Mouse (Mus musculus): Measurements from ENCODE around the gene Prr12. TPM values are rescaled to one million over a fixed set of nuclear protein-coding genes. Genes with fewer than 3 reads are reported as not detected.

The Prr12 gene
- 23.9 TPM for polyA plus RNA-seq (2015; fragmentation: Illumina TruSeq; extraction: RNeasy Lipid Tissue Mini Kit (QIAGEN cat#74804); ENCODE audit: low read depth, low replicate concordance)

DNA sequence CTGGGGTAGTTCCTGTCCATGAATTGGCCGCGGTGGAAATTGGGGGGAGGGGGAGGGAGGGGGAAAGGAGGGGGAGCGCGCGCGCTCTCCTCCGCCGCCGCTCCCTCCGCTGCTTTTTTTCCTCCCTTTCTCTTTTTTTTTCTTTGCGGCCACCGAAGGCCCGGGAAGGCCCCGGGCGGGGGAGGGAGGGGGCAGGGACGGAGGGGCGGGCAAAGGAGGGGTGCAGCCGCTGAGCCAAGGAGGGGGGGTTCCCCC lies at the start of gene Prr12:
TSS of gene Prr12 (minus strand) at position 20 of the 255 bp plus-strand sequence.

DNA sequence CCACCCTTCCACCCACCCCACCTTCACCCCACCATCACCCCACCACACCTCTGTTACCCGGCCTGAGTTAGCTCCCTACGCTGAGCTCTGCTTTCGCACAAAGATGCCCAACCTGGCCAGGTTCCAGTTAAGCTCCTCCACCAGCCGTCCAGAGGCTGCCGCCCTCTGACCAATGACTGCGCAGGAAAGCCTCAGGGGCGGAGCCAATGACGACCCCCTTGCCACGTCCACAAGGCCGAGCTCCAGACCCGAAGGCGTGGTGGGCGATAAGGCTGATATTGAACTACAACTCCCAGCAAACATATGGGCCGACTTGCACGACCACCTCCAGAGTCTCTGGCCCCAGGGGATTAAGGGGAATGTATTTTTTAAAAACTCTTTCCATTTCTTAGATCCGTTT lies 39.4 kb upstream of the Prr12 start, which contains the start of gene Rcn3:
TSS of gene Rcn3 (minus strand) at position 174 of the 400 bp plus-strand sequence.

DNA sequence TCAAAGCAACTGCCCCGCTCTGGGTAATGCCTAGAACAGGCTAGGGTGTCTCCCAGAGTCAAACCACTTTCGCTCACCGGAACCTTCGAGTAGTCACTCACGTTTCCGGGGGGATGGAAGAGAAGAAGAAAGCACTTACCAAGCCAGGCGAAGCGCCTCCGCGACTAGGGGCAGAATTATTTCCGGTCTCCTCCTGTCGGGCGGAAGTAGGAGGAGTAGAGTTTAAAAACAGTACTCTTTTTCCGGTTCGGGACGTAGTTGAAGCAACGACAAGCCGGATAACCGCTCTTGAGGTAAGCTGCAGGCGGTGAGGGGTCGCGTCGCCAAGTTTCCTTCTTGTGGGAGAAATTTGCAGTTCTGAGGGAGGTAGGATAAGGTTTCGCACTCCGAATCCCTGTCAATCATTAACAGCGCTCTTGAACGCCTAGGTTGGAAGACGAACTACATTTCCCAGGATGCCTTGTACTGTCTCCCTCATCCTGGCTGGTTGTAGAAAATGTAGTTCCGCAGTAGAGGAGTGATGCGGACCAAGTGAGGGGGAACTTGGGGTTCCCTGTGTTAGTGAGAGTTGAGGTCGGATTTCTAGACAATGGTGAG lies 9.7 kb upstream of the Prr12 start, which contains the start of the genes Nosip and Prrg2:
TSS of gene Nosip (plus strand) at position 191 of the 597 bp plus-strand sequence.
TSS of gene Prrg2 (minus strand) at position 439 of the 597 bp plus-strand sequence.

DNA sequence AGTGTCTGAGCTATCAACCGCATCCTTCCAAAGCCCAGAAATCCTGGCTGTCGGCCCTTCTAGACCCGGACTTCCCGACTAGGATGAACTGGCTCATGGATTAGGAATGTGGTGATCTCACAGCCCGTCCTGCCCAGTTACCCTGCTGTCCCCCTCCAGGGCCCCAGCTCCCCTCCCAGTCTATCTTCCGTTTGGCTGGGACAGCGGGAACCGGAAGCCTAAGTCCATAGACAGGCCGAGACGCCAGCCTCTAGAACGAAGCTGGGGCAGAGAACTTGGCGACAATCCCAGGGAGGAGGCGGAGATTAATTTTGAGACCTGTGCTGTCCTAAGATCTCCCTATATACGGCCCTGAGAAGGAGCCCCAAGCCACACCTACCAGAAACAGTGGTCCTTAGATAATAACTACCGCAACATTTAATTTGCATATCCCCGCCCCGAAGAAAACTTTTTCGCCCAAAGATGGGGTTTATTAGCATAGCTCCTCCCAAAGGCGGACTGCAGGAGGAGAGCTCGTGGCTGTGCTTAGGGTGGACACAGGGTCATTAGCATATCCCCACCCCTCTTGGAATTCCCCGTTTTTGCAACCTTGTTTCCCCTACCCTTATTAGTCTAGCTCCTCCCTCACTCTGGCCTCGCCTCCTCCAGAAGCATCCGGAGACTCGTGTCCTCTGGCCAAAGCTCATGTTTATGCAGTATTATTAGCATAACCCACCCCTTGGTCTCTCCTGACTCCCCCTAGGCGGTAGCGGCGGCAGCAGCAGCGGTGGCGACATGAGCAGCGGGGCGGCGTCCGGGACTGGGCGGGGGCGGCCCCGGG lies 35.2 kb downstream of the Prr12 start, which contains the start of gene Rras:
TSS of gene Rras (plus strand) at position 720 of the 820 bp plus-strand sequence.

DNA sequence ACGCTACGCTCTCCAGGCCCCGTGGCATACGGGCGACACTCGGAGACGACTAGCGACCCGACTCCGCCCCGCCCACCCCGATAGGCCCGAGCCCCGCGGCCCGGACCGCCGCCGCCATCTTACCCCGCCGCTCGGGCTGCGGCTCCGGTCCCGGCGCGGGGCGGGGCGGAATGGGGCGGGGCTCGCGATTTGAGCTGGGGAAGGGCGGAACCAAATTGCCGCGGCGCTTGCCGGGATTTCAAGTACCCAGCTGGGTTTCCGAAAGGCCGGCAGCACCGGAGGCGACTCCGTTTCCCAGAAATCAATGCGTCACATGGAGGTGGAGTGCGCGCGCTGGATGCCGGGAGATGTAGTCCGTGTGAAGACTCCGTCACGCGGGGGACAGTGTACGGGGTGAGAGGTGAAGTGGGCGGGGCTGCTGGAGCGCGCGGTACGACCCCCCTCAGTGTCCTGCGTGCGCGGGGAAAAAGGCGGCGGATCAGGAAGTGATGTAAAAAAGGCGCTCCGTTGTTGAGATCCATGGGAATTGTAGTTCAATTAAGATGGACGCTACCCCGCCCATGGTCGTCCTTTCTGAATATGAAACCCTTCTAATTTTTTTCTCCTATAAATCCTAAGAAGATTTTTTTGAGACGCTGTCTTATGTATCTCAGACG lies 36.6 kb downstream of the Prr12 start, which contains the start of gene Scaf1:
TSS of gene Scaf1 (minus strand) at position 407 of the 656 bp plus-strand sequence.

DNA sequence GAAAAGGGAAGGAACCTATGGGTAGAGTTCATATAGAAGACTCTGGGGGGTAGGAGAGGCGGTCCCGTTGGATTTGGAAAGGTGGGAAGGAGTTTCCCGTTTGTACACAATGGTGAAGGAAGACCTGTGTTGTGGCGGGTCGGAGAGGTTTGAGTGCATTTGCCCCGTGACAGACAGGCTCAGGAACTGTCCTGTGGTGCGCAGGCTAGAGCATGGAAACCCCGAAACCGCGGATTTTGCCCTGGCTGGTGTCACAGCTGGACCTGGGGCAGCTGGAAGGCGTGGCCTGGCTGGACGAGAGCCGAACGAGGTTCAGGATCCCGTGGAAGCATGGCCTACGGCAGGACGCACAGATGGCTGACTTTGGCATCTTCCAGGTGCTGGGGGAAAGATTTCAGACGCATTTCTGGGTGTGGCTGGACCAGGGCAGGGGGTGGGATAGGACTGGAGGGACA lies 54.2 kb downstream of the Prr12 start, which contains the start of gene Bcl2l12:
TSS of gene Bcl2l12 (minus strand) at position 212 of the 455 bp plus-strand sequence.

DNA sequence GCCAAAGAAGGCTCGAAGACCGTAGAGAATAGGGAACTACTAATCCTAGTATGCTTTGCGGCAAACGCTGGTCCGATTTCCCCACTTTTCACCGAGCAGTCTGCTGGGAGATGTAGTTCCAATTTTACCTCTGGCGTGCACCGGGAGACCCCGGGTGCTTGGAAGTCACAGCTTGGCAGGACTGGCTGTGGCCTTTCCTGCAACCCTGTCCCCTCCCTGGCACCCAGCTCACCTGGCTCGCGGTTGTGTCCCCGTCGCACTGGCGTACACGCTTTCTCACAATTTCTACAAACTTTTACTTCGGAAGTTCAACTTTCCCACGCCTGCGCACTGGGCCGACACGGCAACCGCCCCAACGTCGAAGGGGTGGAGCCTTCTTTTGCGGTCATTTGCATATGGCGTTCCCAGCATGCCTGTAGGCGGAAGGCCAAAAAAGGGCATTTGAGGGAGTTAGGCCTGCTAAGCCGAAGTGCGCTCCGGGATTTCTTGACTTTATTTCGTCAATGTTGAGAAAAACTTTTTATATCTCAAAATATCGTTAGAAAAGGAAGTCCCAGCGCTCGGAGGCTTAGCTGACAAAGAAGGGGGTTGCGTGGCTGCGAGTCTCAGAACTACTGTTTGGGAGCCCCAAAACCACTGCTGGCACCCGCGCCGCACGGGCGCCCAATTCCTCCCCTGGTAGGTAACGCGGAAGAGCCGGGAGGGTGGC lies 55.3 kb downstream of the Prr12 start, which contains the start of gene Irf3:
TSS of gene Irf3 (plus strand) at position 418 of the 709 bp plus-strand sequence.

DNA sequence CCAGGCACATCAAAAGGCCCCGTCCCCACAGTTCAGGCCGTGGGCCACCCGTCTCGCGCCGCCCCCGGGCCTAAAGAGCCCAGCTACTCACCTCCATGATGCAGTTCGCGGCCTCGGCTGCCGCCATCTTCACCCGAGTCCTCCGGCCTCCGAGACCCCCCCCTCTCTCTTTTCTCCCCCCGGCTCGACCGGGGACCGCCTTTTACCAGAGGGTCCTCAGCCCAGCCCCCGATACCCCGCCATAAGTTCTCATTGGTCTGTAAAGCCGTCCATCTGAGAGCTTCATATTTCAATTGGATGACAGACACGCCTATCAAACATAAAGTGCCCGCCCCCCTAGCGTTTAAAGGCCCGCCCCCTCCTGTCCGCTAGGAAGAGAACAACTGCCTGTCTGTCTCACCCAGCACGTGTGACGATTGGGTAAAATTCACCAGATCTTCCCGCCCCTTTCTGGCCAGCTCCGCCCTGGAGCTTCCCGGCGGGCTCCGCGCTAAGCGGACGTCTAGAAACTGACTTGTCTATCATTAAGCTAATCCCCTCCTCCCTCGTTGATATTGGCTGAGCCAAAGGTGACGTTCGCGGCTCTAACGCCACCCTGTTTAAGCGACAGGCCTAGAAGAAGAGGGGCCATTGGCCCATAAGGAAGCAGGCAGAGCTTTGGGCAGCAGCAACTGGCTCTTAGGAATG lies 66.3 kb downstream of the Prr12 start, which contains the start of gene Prmt1:
TSS of gene Prmt1 (minus strand) at position 377 of the 687 bp plus-strand sequence.

Other genes starting within 250 kb of the Prr12 start
- gene Nup62, start 236.8 kb downstream of the Prr12 start, polyA plus RNA-seq (2015; fragmentation: Illumina TruSeq; extraction: RNeasy Lipid Tissue Mini Kit (QIAGEN cat#74804); ENCODE audit: low read depth, low replicate concordance): 24.4 TPM
- 0.34 TPM for gene Il4i1, start 236.5 kb downstream of the Prr12 start, polyA plus RNA-seq (2015; fragmentation: Illumina TruSeq; extraction: RNeasy Lipid Tissue Mini Kit (QIAGEN cat#74804); ENCODE audit: low read depth, low replicate concordance)
- 22.3 TPM for gene Atf5, start 236.2 kb downstream of the Prr12 start, polyA plus RNA-seq (2015; fragmentation: Illumina TruSeq; extraction: RNeasy Lipid Tissue Mini Kit (QIAGEN cat#74804); ENCODE audit: low read depth, low replicate concordance)
- gene Akt1s1, start 203.9 kb downstream of the Prr12 start, polyA plus RNA-seq (2015; fragmentation: Illumina TruSeq; extraction: RNeasy Lipid Tissue Mini Kit (QIAGEN cat#74804); ENCODE audit: low read depth, low replicate concordance): 53.1 TPM
- gene Tbc1d17, start 203.8 kb downstream of the Prr12 start, polyA plus RNA-seq (2015; fragmentation: Illumina TruSeq; extraction: RNeasy Lipid Tissue Mini Kit (QIAGEN cat#74804); ENCODE audit: low read depth, low replicate concordance): 63.8 TPM
- 27.9 TPM for gene Pnkp, start 195.7 kb downstream of the Prr12 start, polyA plus RNA-seq (2015; fragmentation: Illumina TruSeq; extraction: RNeasy Lipid Tissue Mini Kit (QIAGEN cat#74804); ENCODE audit: low read depth, low replicate concordance)
- 258 TPM for gene Ptov1, start 183.1 kb downstream of the Prr12 start, polyA plus RNA-seq (2015; fragmentation: Illumina TruSeq; extraction: RNeasy Lipid Tissue Mini Kit (QIAGEN cat#74804); ENCODE audit: low read depth, low replicate concordance)
- gene Med25, start 160.2 kb downstream of the Prr12 start, polyA plus RNA-seq (2015; fragmentation: Illumina TruSeq; extraction: RNeasy Lipid Tissue Mini Kit (QIAGEN cat#74804); ENCODE audit: low read depth, low replicate concordance): 56.8 TPM
- gene Fuz, start 156.8 kb downstream of the Prr12 start, polyA plus RNA-seq (2015; fragmentation: Illumina TruSeq; extraction: RNeasy Lipid Tissue Mini Kit (QIAGEN cat#74804); ENCODE audit: low read depth, low replicate concordance): 21.6 TPM
- 188 TPM for gene Ap2a1, start 123.4 kb downstream of the Prr12 start, polyA plus RNA-seq (2015; fragmentation: Illumina TruSeq; extraction: RNeasy Lipid Tissue Mini Kit (QIAGEN cat#74804); ENCODE audit: low read depth, low replicate concordance)
- gene Tsks, start 109.7 kb downstream of the Prr12 start, polyA plus RNA-seq (2015; fragmentation: Illumina TruSeq; extraction: RNeasy Lipid Tissue Mini Kit (QIAGEN cat#74804); ENCODE audit: low read depth, low replicate concordance): 1.3 TPM
- 76.4 TPM for gene Cpt1c, start 78.0 kb downstream of the Prr12 start, polyA plus RNA-seq (2015; fragmentation: Illumina TruSeq; extraction: RNeasy Lipid Tissue Mini Kit (QIAGEN cat#74804); ENCODE audit: low read depth, low replicate concordance)
- gene Prmt1, start 66.3 kb downstream of the Prr12 start, polyA plus RNA-seq (2015; fragmentation: Illumina TruSeq; extraction: RNeasy Lipid Tissue Mini Kit (QIAGEN cat#74804); ENCODE audit: low read depth, low replicate concordance): 235 TPM
- gene Irf3, start 55.2 kb downstream of the Prr12 start, polyA plus RNA-seq (2015; fragmentation: Illumina TruSeq; extraction: RNeasy Lipid Tissue Mini Kit (QIAGEN cat#74804); ENCODE audit: low read depth, low replicate concordance): 45.8 TPM
- gene Bcl2l12, start 54.2 kb downstream of the Prr12 start, polyA plus RNA-seq (2015; fragmentation: Illumina TruSeq; extraction: RNeasy Lipid Tissue Mini Kit (QIAGEN cat#74804); ENCODE audit: low read depth, low replicate concordance): 3.6 TPM
- gene Scaf1, start 36.5 kb downstream of the Prr12 start, polyA plus RNA-seq (2015; fragmentation: Illumina TruSeq; extraction: RNeasy Lipid Tissue Mini Kit (QIAGEN cat#74804); ENCODE audit: low read depth, low replicate concordance): 83.6 TPM
- gene Rras, start 34.9 kb downstream of the Prr12 start, polyA plus RNA-seq (2015; fragmentation: Illumina TruSeq; extraction: RNeasy Lipid Tissue Mini Kit (QIAGEN cat#74804); ENCODE audit: low read depth, low replicate concordance): 17.7 TPM
- gene Nosip, start 9.5 kb upstream of the Prr12 start, polyA plus RNA-seq (2015; fragmentation: Illumina TruSeq; extraction: RNeasy Lipid Tissue Mini Kit (QIAGEN cat#74804); ENCODE audit: low read depth, low replicate concordance): 64.6 TPM
- 11.6 TPM for gene Prrg2, start 9.8 kb upstream of the Prr12 start, polyA plus RNA-seq (2015; fragmentation: Illumina TruSeq; extraction: RNeasy Lipid Tissue Mini Kit (QIAGEN cat#74804); ENCODE audit: low read depth, low replicate concordance)
- 6.6 TPM for gene Rcn3, start 39.3 kb upstream of the Prr12 start, polyA plus RNA-seq (2015; fragmentation: Illumina TruSeq; extraction: RNeasy Lipid Tissue Mini Kit (QIAGEN cat#74804); ENCODE audit: low read depth, low replicate concordance)
- gene Fcgrt, start 51.0 kb upstream of the Prr12 start, polyA plus RNA-seq (2015; fragmentation: Illumina TruSeq; extraction: RNeasy Lipid Tissue Mini Kit (QIAGEN cat#74804); ENCODE audit: low read depth, low replicate concordance): 20.1 TPM
- gene Rps11, start 71.6 kb upstream of the Prr12 start, polyA plus RNA-seq (2015; fragmentation: Illumina TruSeq; extraction: RNeasy Lipid Tissue Mini Kit (QIAGEN cat#74804); ENCODE audit: low read depth, low replicate concordance): 807 TPM
- gene Rpl13a, start 75.9 kb upstream of the Prr12 start, polyA plus RNA-seq (2015; fragmentation: Illumina TruSeq; extraction: RNeasy Lipid Tissue Mini Kit (QIAGEN cat#74804); ENCODE audit: low read depth, low replicate concordance): 1,952 TPM
- gene Gm45713, start 83.3 kb upstream of the Prr12 start, polyA plus RNA-seq (2015; fragmentation: Illumina TruSeq; extraction: RNeasy Lipid Tissue Mini Kit (QIAGEN cat#74804); ENCODE audit: low read depth, low replicate concordance): not detected
- gene Flt3l, start 83.6 kb upstream of the Prr12 start, polyA plus RNA-seq (2015; fragmentation: Illumina TruSeq; extraction: RNeasy Lipid Tissue Mini Kit (QIAGEN cat#74804); ENCODE audit: low read depth, low replicate concordance): 11.0 TPM
- gene Pih1d1, start 101.4 kb upstream of the Prr12 start, polyA plus RNA-seq (2015; fragmentation: Illumina TruSeq; extraction: RNeasy Lipid Tissue Mini Kit (QIAGEN cat#74804); ENCODE audit: low read depth, low replicate concordance): 50.0 TPM
- 6.5 TPM for gene Aldh16a1, start 101.7 kb upstream of the Prr12 start, polyA plus RNA-seq (2015; fragmentation: Illumina TruSeq; extraction: RNeasy Lipid Tissue Mini Kit (QIAGEN cat#74804); ENCODE audit: low read depth, low replicate concordance)
- 704 TPM for gene Slc17a7, start 111.1 kb upstream of the Prr12 start, polyA plus RNA-seq (2015; fragmentation: Illumina TruSeq; extraction: RNeasy Lipid Tissue Mini Kit (QIAGEN cat#74804); ENCODE audit: low read depth, low replicate concordance)
- not detected for gene Gfy, start 126.7 kb upstream of the Prr12 start, polyA plus RNA-seq (2015; fragmentation: Illumina TruSeq; extraction: RNeasy Lipid Tissue Mini Kit (QIAGEN cat#74804); ENCODE audit: low read depth, low replicate concordance)
- not detected for gene Pth2, start 128.1 kb upstream of the Prr12 start, polyA plus RNA-seq (2015; fragmentation: Illumina TruSeq; extraction: RNeasy Lipid Tissue Mini Kit (QIAGEN cat#74804); ENCODE audit: low read depth, low replicate concordance)
- 2.2 TPM for gene Ccdc155, start 152.0 kb upstream of the Prr12 start, polyA plus RNA-seq (2015; fragmentation: Illumina TruSeq; extraction: RNeasy Lipid Tissue Mini Kit (QIAGEN cat#74804); ENCODE audit: low read depth, low replicate concordance)
- 39.0 TPM for gene Dkkl1, start 159.3 kb upstream of the Prr12 start, polyA plus RNA-seq (2015; fragmentation: Illumina TruSeq; extraction: RNeasy Lipid Tissue Mini Kit (QIAGEN cat#74804); ENCODE audit: low read depth, low replicate concordance)
- gene Tead2, start 162.9 kb upstream of the Prr12 start, polyA plus RNA-seq (2015; fragmentation: Illumina TruSeq; extraction: RNeasy Lipid Tissue Mini Kit (QIAGEN cat#74804); ENCODE audit: low read depth, low replicate concordance): 3.6 TPM
- gene Cd37, start 186.2 kb upstream of the Prr12 start, polyA plus RNA-seq (2015; fragmentation: Illumina TruSeq; extraction: RNeasy Lipid Tissue Mini Kit (QIAGEN cat#74804); ENCODE audit: low read depth, low replicate concordance): 3.8 TPM
- gene Slc6a16, start 188.2 kb upstream of the Prr12 start, polyA plus RNA-seq (2015; fragmentation: Illumina TruSeq; extraction: RNeasy Lipid Tissue Mini Kit (QIAGEN cat#74804); ENCODE audit: low read depth, low replicate concordance): 1.2 TPM
- gene Slc6a21, start 224.6 kb upstream of the Prr12 start, polyA plus RNA-seq (2015; fragmentation: Illumina TruSeq; extraction: RNeasy Lipid Tissue Mini Kit (QIAGEN cat#74804); ENCODE audit: low read depth, low replicate concordance): not detected